Comparison of ENCODE assay signal across 16 mouse cellular contexts in genomic region chr9:56850128-56850904, GRCm38 (mm10). TPM values are rescaled to one million over a fixed set of nuclear protein-coding genes. Genes with fewer than 3 reads are reported as not detected.
DNase-seq lines count a peak whose midpoint lies in the region; ATAC-seq lines count a peak whose summit lies in the region.
"Had no signal": no experiment of that assay in that cellular context is flagged by ENCODE, and none has a peak within 500 bp of the region (broad histone marks: within the 10 kb centered on the region; RNA-seq: fewer than 3 reads in every experiment).

No protein-coding gene starts in this region.

- 0 out of 2 replicates have a peak, but pooled peaks cover 5% of the 10 kb centered on the region for H3K4me1 ChIP-seq in kidney, embryonic 14.5 days (ENCODE audit: control insufficient read depth, insufficient read depth, low read length)
- peaks cover 12% of the 10 kb centered on the region for H3K4me1 ChIP-seq in forebrain, embryonic 10.5 days
- H3K4me1 ChIP-seq: liver, embryonic 15.5 days had no signal

- peak; percentile 37 for DNase-seq in gastrocnemius, postnatal 10 days
- DNase-seq in gastrocnemius, postnatal 4 days (ENCODE audit: low spot score in 2 of 2) = no peak
- DNase-seq in kidney, postnatal 25 days = peak; percentile 39 to 49
- peak; percentile 71 for DNase-seq in adrenal gland, postnatal 10 days
- DNase-seq in lung, postnatal 14 days = peak; percentile 56
- DNase-seq in thymus, adult 18-20 months = no peak
- no peak for DNase-seq in forebrain, embryonic 10.5 days (ENCODE audit: extremely low spot score, low spot score)
- DNase-seq: cerebellum, postnatal 14 days; thymus, postnatal 14 days had no signal

- no peaks in the 10 kb centered on the region for H3K36me3 ChIP-seq in kidney, embryonic 14.5 days (ENCODE audit: control insufficient read depth, insufficient read depth, low read length)
- no peaks in the 10 kb centered on the region for H3K36me3 ChIP-seq in forebrain, embryonic 10.5 days (replicated peaks)
- H3K36me3 ChIP-seq: forebrain, embryonic 15.5 days; heart, embryonic 15.5 days; liver, embryonic 15.5 days had no signal

- no peak overlapping the region for H3K9ac ChIP-seq in kidney, embryonic 14.5 days (ENCODE audit: low read depth, low read length)
- H3K9ac ChIP-seq: forebrain, embryonic 15.5 days; heart, embryonic 15.5 days; liver, embryonic 15.5 days had no signal

- no peak overlapping the region for H3K27ac ChIP-seq in kidney, embryonic 14.5 days (ENCODE audit: low read depth, low read length)
- H3K27ac ChIP-seq in forebrain, embryonic 10.5 days = no peak overlapping the region
- H3K27ac ChIP-seq: forebrain, embryonic 15.5 days; heart, embryonic 15.5 days; liver, embryonic 15.5 days had no signal

- no peaks in the 10 kb centered on the region for H3K9me3 ChIP-seq in kidney, embryonic 14.5 days (ENCODE audit: control insufficient read depth, low read length)
- no peaks in the 10 kb centered on the region for H3K9me3 ChIP-seq in forebrain, embryonic 10.5 days
- H3K9me3 ChIP-seq: forebrain, embryonic 15.5 days; heart, embryonic 15.5 days; liver, embryonic 15.5 days had no signal

- ATAC-seq in kidney, embryonic 14.5 days (ENCODE audit: low FRiP score, low TSS enrichment) = no peak
- ATAC-seq: forebrain, embryonic 15.5 days; hindbrain, embryonic 16.5 days; midbrain, embryonic 16.5 days had no signal

- no peak overlapping the region for H3K4me2 ChIP-seq in kidney, embryonic 14.5 days (replicated peaks; ENCODE audit: low read depth, low read length)
- H3K4me2 ChIP-seq: forebrain, embryonic 15.5 days; heart, embryonic 15.5 days; liver, embryonic 15.5 days had no signal

- H3K4me3 ChIP-seq in kidney, embryonic 14.5 days (ENCODE audit: low read length) = no peak overlapping the region
- no peak overlapping the region for H3K4me3 ChIP-seq in forebrain, embryonic 10.5 days
- H3K4me3 ChIP-seq: forebrain, embryonic 15.5 days; heart, embryonic 15.5 days; liver, embryonic 15.5 days had no signal

- H3K27me3 ChIP-seq in kidney, embryonic 14.5 days (ENCODE audit: control insufficient read depth, insufficient read depth, low read length) = no peaks in the 10 kb centered on the region
- H3K27me3 ChIP-seq in forebrain, embryonic 10.5 days (ENCODE audit: poor library complexity, severe bottlenecking) = no peaks in the 10 kb centered on the region
- H3K27me3 ChIP-seq: forebrain, embryonic 15.5 days had no signal

- 73% methylated on average over 14 of the region's 14 CpGs for WGBS in kidney, embryonic 14.5 days
- 79% methylated on average over 14 of the region's 14 CpGs for WGBS in forebrain, embryonic 10.5 days

RNA-seq across cellular contexts. Expression of gene Odf3l1, which starts 14.2 kb away (rescaled TPM):
- total RNA-seq in gastrocnemius, postnatal 10 days (2021) = under 1 TPM; 0.72 to 0.82 TPM
- total RNA-seq in gastrocnemius, postnatal 4 days (2021) = 1 to 10 TPM; 1.1 to 1.6 TPM
- 0.20 TPM in 1 of 2 replicates, not detected in the other for polyA plus RNA-seq in kidney, embryonic 14.5 days (2014; fragmentation: Nextera tagmentation; extraction: Ambion mirVana)
- total RNA-seq in adrenal gland, postnatal 10 days (2021) = 1 to 10 TPM; 2.0 to 3.2 TPM
- polyA plus RNA-seq in forebrain, embryonic 10.5 days (2016; fragmentation: Nextera tagmentation; extraction: Ambion mirVana) = not detected in 2 replicates
- total RNA-seq: left cerebral cortex, postnatal 14 days had no signal
- polyA plus RNA-seq: forebrain, embryonic 15.5 days; hindbrain, embryonic 16.5 days; midbrain, embryonic 16.5 days had no signal

RNA-seq across cellular contexts. Expression of gene Cspg4, which starts 14.5 kb away (rescaled TPM):
- 10 to 100 TPM; 22.0 to 31.7 TPM for total RNA-seq in gastrocnemius, postnatal 10 days (2021)
- 10 to 100 TPM; 44.4 to 46.1 TPM for total RNA-seq in gastrocnemius, postnatal 4 days (2021)
- polyA plus RNA-seq in kidney, embryonic 14.5 days (2014; fragmentation: Nextera tagmentation; extraction: Ambion mirVana) = 15.7 and 19.2 TPM in 2 replicates
- 10 to 100 TPM; 14.8 to 20.7 TPM for total RNA-seq in adrenal gland, postnatal 10 days (2021)
- polyA plus RNA-seq in forebrain, embryonic 10.5 days (2016; fragmentation: Nextera tagmentation; extraction: Ambion mirVana) = 0.88 and 1.1 TPM in 2 replicates

RNA-seq across cellular contexts. Expression of gene Lingo1, which starts 54.0 kb away (rescaled TPM):
- total RNA-seq in gastrocnemius, postnatal 10 days (2021) = 1 to 10 TPM; 2.0 to 2.6 TPM
- total RNA-seq in gastrocnemius, postnatal 4 days (2021) = 1 to 10 TPM; 3.2 TPM
- polyA plus RNA-seq in kidney, embryonic 14.5 days (2014; fragmentation: Nextera tagmentation; extraction: Ambion mirVana) = 4.3 and 4.6 TPM in 2 replicates
- total RNA-seq in adrenal gland, postnatal 10 days (2021) = 1 to 10 TPM; 2.6 to 5.1 TPM
- 0.74 and 0.77 TPM in 2 replicates for polyA plus RNA-seq in forebrain, embryonic 10.5 days (2016; fragmentation: Nextera tagmentation; extraction: Ambion mirVana)

Comparison
In these comparisons a context has a peak if more than half of its experiments do, and no peak if none do; other contexts are left out.
1. DNase-seq: peak in gastrocnemius, postnatal 10 days (single experiment), kidney, postnatal 25 days (2 of 2), adrenal gland, postnatal 10 days (single experiment) and lung, postnatal 14 days (single experiment); none in gastrocnemius, postnatal 4 days (0 of 2), thymus, adult 18-20 months (0 of 2) and forebrain, embryonic 10.5 days (single experiment).